Mouse (Mus musculus) ES-E14 (cell line): ENCODE data around the gene Gcn1l1.

Experiments used
- CHD2 ChIP-seq: IDR thresholded peaks from 2 replicates; pipeline ENCODE4 v1.6.1; 2014; ENCODE audit warnings: mild to moderate bottlenecking, low read depth, low read length, inconsistent platforms
- HCFC1 ChIP-seq: IDR thresholded peaks from 2 replicates; pipeline ENCODE4 v1.6.1; 2012; ENCODE audit warnings: low read length, inconsistent platforms, borderline replicate concordance; ENCODE audit not compliant: insufficient read depth
- MAFK ChIP-seq: IDR thresholded peaks from 2 replicates; pipeline ENCODE4 v1.6.1; 2014; ENCODE audit warnings: mild to moderate bottlenecking, low read depth, low read length, inconsistent platforms; ENCODE audit not compliant: insufficient read depth
- ZC3H11A ChIP-seq: IDR thresholded peaks from 2 replicates; pipeline ENCODE4 v1.6.1; 2012; ENCODE audit warnings: low read depth, mild to moderate bottlenecking, inconsistent platforms, low read length, borderline replicate concordance
- ZNF384 ChIP-seq: IDR thresholded peaks from 2 replicates; pipeline ENCODE4 v1.6.1; 2012; ENCODE audit warnings: low read depth, low read length, inconsistent platforms

- TF ChIP-seq ZC3H11A (no peak), ZNF384 (no peak), HCFC1 (no peak), MAFK (no peak), CHD2 (no peak)
Observed at GRCm38 (mm10) chr5:115531671-115532270, 33.3 kb upstream of the Gcn1l1 start.
